Mouse (Mus musculus): Measurements from ENCODE around the gene Fat3.

GRCm38 (mm10) chr9:16274130-16274529, 227.0 kb downstream of the Fat3 start:
- TF ChIP-seq ZC3H11A (IDR thresholded peaks at IDR 0.05; ENCODE audit: borderline replicate concordance, low read depth, low read length) (no peak), CHD2 (IDR thresholded peaks at IDR 0.05; ENCODE audit: low read depth, low read length) (no peak), ZNF384 (IDR thresholded peaks at IDR 0.05; ENCODE audit: low read depth, low read length) (no peak), HCFC1 (IDR thresholded peaks at IDR 0.05; ENCODE audit: borderline replicate concordance, insufficient read depth, low read length) (no peak), MAFK (IDR thresholded peaks at IDR 0.05; ENCODE audit: insufficient read depth, low read depth, low read length) (no peak)

Measured in ES-E14 (cell line).